Mouse (Mus musculus) cerebellum, adult 2 months (tissue): ENCODE results near the gene Lsamp.

ENCODE experiments used
- CTCF ChIP-seq: fragments of 200-500 bp; IDR thresholded peaks from 2 replicates; pipeline ENCODE4 v1.5.1; 2011; ENCODE audit warnings: low read depth, mild to moderate bottlenecking, control low read depth, low read length, moderate library complexity, borderline replicate concordance; ENCODE audit not compliant: insufficient read depth
- POLR2A ChIP-seq: fragments of 200-500 bp; IDR thresholded peaks from 2 replicates; pipeline ENCODE4 v1.6.1; 2011; ENCODE audit warnings: low read length, control low read depth, borderline replicate concordance; ENCODE audit not compliant: insufficient read depth

DNA sequence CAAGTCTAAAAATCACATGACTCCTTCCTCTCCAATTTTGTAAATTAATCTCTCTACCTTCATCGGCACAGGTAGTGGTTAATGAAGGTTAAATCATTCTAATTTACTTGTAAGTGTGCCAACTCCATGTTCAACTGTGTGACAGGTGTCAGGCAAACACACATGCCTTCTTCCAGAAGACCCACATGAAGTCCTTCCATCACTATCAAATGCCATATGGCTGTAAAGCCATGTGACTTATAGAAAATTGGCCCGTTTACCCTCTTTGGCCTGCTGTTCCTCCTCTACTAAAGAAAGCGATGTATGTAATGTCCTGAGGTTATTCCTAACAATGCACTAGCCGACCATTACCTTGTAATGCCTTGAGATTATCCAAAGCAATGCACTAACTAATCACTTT is 565.5 kb downstream of the Lsamp start:
- TF ChIP-seq POLR2A (no peak), CTCF (no peak)
